Mouse (Mus musculus) midbrain, postnatal 0 days (tissue): ENCODE measurements around the gene Lipa. TPM values are rescaled to one million over a fixed set of nuclear protein-coding genes. Genes with fewer than 3 reads are reported as not detected.
A peak's percentile ranks its signal among the peaks of the same experiment; 100 is the strongest.

ENCODE experiments used
- ATAC-seq: fragments of 200-750 bp; cut with Nextera tagmentation; 2 replicates; pipeline ENCODE4 v1.8.0; 2017; ENCODE audit warnings: moderate number of reproducible peaks, mild to moderate bottlenecking, moderate TSS enrichment, moderate library complexity; ENCODE audit not compliant: low FRiP score
- DNase-seq: peaks from one replicate; pipeline ENCODE4 v3.0.0-alpha.2; 2015; ENCODE audit warnings: low spot score
- H3K27ac ChIP-seq: fragments of 300-500 bp; sonication (generic); 2 replicates; pipeline ENCODE4 v1.5.1; 2014; ENCODE audit warnings: low read depth, mild to moderate bottlenecking, low read length, mixed read lengths
- H3K27me3 ChIP-seq: fragments of 300-500 bp; sonication (generic); 2 replicates; pipeline ENCODE4 v1.6.1; 2014; ENCODE audit warnings: low read length, control low read depth, mixed read lengths; ENCODE audit not compliant: insufficient read depth
- H3K36me3 ChIP-seq: fragments of 300-500 bp; sonication (generic); 2 replicates; pipeline ENCODE4 v1.6.1; 2014; ENCODE audit warnings: low read length, control low read depth, mixed read lengths; ENCODE audit not compliant: insufficient read depth
- H3K4me1 ChIP-seq: fragments of 300-500 bp; sonication (generic); 2 replicates; pipeline ENCODE4 v1.6.1; 2014; ENCODE audit warnings: mild to moderate bottlenecking, control low read depth, antibody characterized with exemption, low read length, mixed read lengths; ENCODE audit not compliant: insufficient read depth
- H3K4me2 ChIP-seq: fragments of 300-500 bp; sonication (generic); 2 replicates; pipeline ENCODE4 v1.6.1; 2014; ENCODE audit warnings: low read depth, mild to moderate bottlenecking, low read length, mixed read lengths; ENCODE audit not compliant: poor library complexity, severe bottlenecking
- H3K4me3 ChIP-seq: fragments of 300-500 bp; sonication (generic); 2 replicates; pipeline ENCODE4 v1.5.1; 2014; ENCODE audit warnings: low read depth, mild to moderate bottlenecking, low read length, moderate library complexity
- H3K9ac ChIP-seq: fragments of 300-500 bp; sonication (generic); replicated peaks from 2 replicates; pipeline ENCODE4 v1.6.1; 2014; ENCODE audit warnings: mild to moderate bottlenecking, low read length, moderate library complexity, mixed read lengths; ENCODE audit not compliant: poor library complexity, severe bottlenecking
- H3K9me3 ChIP-seq: fragments of 300-500 bp; sonication (generic); 2 replicates; pipeline ENCODE4 v1.6.1; 2016; ENCODE audit warnings: low read length, control low read depth
- CTCF ChIP-seq: IDR thresholded peaks from 2 replicates; pipeline ENCODE4 v1.5.1; 2016; ENCODE audit warnings: antibody characterized with exemption, mild to moderate bottlenecking
- WGBS: fragments of 180-500 bp; shearing (Covaris S2); extraction: QIAGEN DNeasy Blood & Tissue Kit; methylation state at CpG from one replicate; pipeline ENCODE4 v1.1.7; 2014; 5-methylcytosine and 5-hydroxymethylcytosine counted together
- polyA plus RNA-seq: library from polyadenylated mRNA; unstranded; fragments of >200 nt; fragmentation: Nextera tagmentation; extraction: Ambion mirVana; gene quantifications from 2 replicates; pipeline ENCODE4 v1.2.1, GENCODE M21; 2015
- total RNA-seq: library from RNA; depleted of rRNA; stranded (reverse); fragments of >200 nt; gene quantifications from 2 replicates; pipeline ENCODE4 v1.2.3, GENCODE M21; 2014; rRNA removed

Gene Lipa
- total RNA-seq: 24.5 and 26.7 TPM in 2 replicates
- polyA plus RNA-seq: 19.0 and 19.3 TPM in 2 replicates

GRCm38 (mm10) chr19:34526941-34527682 is at the start of gene Lipa:
TSS of gene Lipa (minus strand) at chr19:34527474.
- Histone ChIP-seq H3K9ac (peak within 1 kb of the TSS; percentile 73), H3K4me3 (peak within 1 kb of the TSS; percentile 57), H3K36me3 (no peaks in the 10 kb centered on the region; the same call in 1 of the 2 replicates), H3K27me3 (no peaks in the 10 kb centered on the region), H3K4me2 (peak within 1 kb of the TSS; percentile 67), H3K4me1 (0 out of 2 replicates have a peak, but pooled peaks cover 4% of the 10 kb centered on the region), H3K27ac (peak within 1 kb of the TSS; percentile 62), H3K9me3 (no peaks in the 10 kb centered on the region)
- WGBS: under 1% methylated on average over 29 of the region's 29 CpGs
- DNase-seq: peak; percentile 94
- peak; percentile 99 for ATAC-seq
- TF ChIP-seq CTCF: no peak

GRCm38 (mm10) chr19:34573650-34574049 is 46.4 kb upstream of the Lipa start:
- WGBS: 92% methylated on average over 5 of the region's 5 CpGs
- Histone ChIP-seq H3K36me3 (0 out of 2 replicates have a peak, but pooled peaks cover 3% of the 10 kb centered on the region), H3K27ac (no peak overlapping the region), H3K4me3 (no peak overlapping the region), H3K4me2 (no peak overlapping the region), H3K9ac (no peak overlapping the region), H3K27me3 (no peaks in the 10 kb centered on the region), H3K4me1 (no peaks in the 10 kb centered on the region), H3K9me3 (no peaks in the 10 kb centered on the region)
- ATAC-seq (no peak), DNase-seq (no peak)
- no peak for TF ChIP-seq CTCF

- Histone ChIP-seq H3K4me2 (no peak overlapping the region), H3K4me1 (no peaks in the 10 kb centered on the region), H3K4me3 (no peak overlapping the region), H3K9ac (no peak overlapping the region), H3K27ac (no peak overlapping the region), H3K9me3 (no peaks in the 10 kb centered on the region), H3K36me3 (0 out of 2 replicates have a peak, but pooled peaks cover 3% of the 10 kb centered on the region), H3K27me3 (no peaks in the 10 kb centered on the region)
- TF ChIP-seq CTCF: no peak
- 91% methylated on average over 1 of the region's 1 CpGs for WGBS
- DNase-seq (no peak), ATAC-seq (no peak)
Observed at GRCm38 (mm10) chr19:34571080-34571479, 43.8 kb upstream of the Lipa start.

GRCm38 (mm10) chr19:34569896-34570476 is 42.7 kb upstream of the Lipa start:
- Histone ChIP-seq H3K27me3 (no peaks in the 10 kb centered on the region), H3K4me2 (no peak overlapping the region), H3K4me1 (no peaks in the 10 kb centered on the region), H3K36me3 (0 out of 2 replicates have a peak, but pooled peaks cover 3% of the 10 kb centered on the region), H3K4me3 (no peak overlapping the region), H3K9ac (no peak overlapping the region), H3K9me3 (no peaks in the 10 kb centered on the region), H3K27ac (no peak overlapping the region)
- DNase-seq (no peak), ATAC-seq (peak; percentile 46; the same call in 1 of the 2 replicates)
- 58% methylated on average over 4 of the region's 4 CpGs for WGBS
- no peak for TF ChIP-seq CTCF

GRCm38 (mm10) chr19:34568988-34569895 is 42.0 kb upstream of the Lipa start:
- TF ChIP-seq CTCF: no peak
- Histone ChIP-seq H3K27me3 (no peaks in the 10 kb centered on the region), H3K27ac (no peak overlapping the region), H3K36me3 (0 out of 2 replicates have a peak, but pooled peaks cover 3% of the 10 kb centered on the region), H3K4me2 (no peak overlapping the region), H3K4me1 (no peaks in the 10 kb centered on the region), H3K4me3 (no peak overlapping the region), H3K9me3 (no peaks in the 10 kb centered on the region), H3K9ac (no peak overlapping the region)
- ATAC-seq (no peak), DNase-seq (no peak)
- 80% methylated on average over 7 of the region's 7 CpGs for WGBS
